Mouse (Mus musculus) liver, postnatal 0 days (tissue): ENCODE measurements at regions not wholly inside any gene's neighbourhood (a gene's known extent, or its start where the extent isn't known, plus 50 kb on each side); places are given as distances from the start of the nearest gene placed in this dataset.

Experiments used
- CTCF ChIP-seq: sonication (generic); IDR thresholded peaks from 2 replicates; pipeline ENCODE4 v1.5.1; 2016; ENCODE audit warnings: antibody characterized with exemption, low read depth
- EP300 ChIP-seq: IDR thresholded peaks from 2 replicates; pipeline ENCODE4 v1.6.1; 2016; ENCODE audit warnings: antibody characterized with exemption, low read depth, mild to moderate bottlenecking

DNA sequence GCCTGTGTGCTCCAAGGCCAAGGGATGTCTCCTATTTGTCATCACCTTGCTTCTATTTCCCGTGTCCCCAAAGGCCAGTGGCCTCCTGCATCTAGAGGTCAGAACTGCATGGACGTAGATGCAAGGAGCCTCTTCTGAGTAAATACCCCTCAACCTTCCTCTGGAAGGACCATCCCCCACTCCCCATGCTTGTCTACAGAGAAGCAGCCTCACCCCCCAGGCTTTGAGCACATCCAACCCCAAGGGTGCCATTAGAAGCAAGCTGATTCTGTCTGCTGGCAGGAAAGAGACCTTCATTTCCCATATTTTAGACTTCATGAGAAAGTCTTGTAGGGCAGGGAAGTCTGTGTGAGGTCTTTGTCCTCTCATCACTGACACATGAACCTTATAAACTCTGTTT is 132.2 kb downstream of the Tshz3 start:
- TF ChIP-seq CTCF (no peak), EP300 (no peak)
